Mouse (Mus musculus) limb, embryonic 10.5 days (tissue): ENCODE measurements around the gene Ppp1r36. TPM values are rescaled to one million over a fixed set of nuclear protein-coding genes. Genes with fewer than 3 reads are reported as not detected.
A peak's percentile ranks its signal among the peaks of the same experiment; 100 is the strongest.

ENCODE experiments used
- DNase-seq: peaks from one replicate; pipeline ENCODE4 v3.0.0-alpha.2; 2017; ENCODE audit warnings: low spot score
- H3K27ac ChIP-seq: fragments of 300-500 bp; sonication (generic); 2 replicates; pipeline ENCODE4 v1.5.1; 2016; ENCODE audit warnings: mild to moderate bottlenecking
- H3K27me3 ChIP-seq: fragments of 300-500 bp; sonication (generic); 2 replicates; pipeline ENCODE4 v1.6.1; 2016; ENCODE audit warnings: low read depth, mild to moderate bottlenecking; ENCODE audit not compliant: poor library complexity, severe bottlenecking
- H3K36me3 ChIP-seq: fragments of 300-500 bp; sonication (generic); 2 replicates; pipeline ENCODE4 v1.6.1; 2016; ENCODE audit warnings: mild to moderate bottlenecking, moderate library complexity
- H3K4me1 ChIP-seq: fragments of 300-500 bp; sonication (generic); 2 replicates; pipeline ENCODE4 v1.6.1; 2016
- H3K4me3 ChIP-seq: fragments of 300-500 bp; sonication (generic); 2 replicates; pipeline ENCODE4 v1.5.1; 2016; ENCODE audit warnings: mild to moderate bottlenecking, moderate library complexity
- H3K9me3 ChIP-seq: fragments of 300-500 bp; sonication (generic); replicated peaks from 2 replicates; pipeline ENCODE4 v1.6.1; 2016; ENCODE audit warnings: mild to moderate bottlenecking
- WGBS: fragments of 180-500 bp; shearing (Covaris S2); methylation state at CpG from one replicate; pipeline ENCODE4 v1.1.7; 2016; 5-methylcytosine and 5-hydroxymethylcytosine counted together
- polyA plus RNA-seq: library from polyadenylated mRNA; unstranded; fragments of >200 nt; fragmentation: Nextera tagmentation; extraction: Ambion mirVana; gene quantifications from 2 replicates; pipeline ENCODE4 v1.2.1, GENCODE M21; 2016

The Ppp1r36 gene
- 1.0 and 2.2 TPM in 2 replicates for polyA plus RNA-seq

- peak within 1 kb of the TSS; percentile 56 for H3K4me3 ChIP-seq
- under 1% methylated on average over 37 of the region's 37 CpGs for WGBS
- peak within 1 kb of the TSS; percentile 74 for H3K27ac ChIP-seq
- H3K4me1 ChIP-seq: peaks cover 11% of the 10 kb centered on the region
- DNase-seq: peak; percentile 69
- H3K36me3 ChIP-seq: no peaks in the 10 kb centered on the region
- no peaks in the 10 kb centered on the region for H3K9me3 ChIP-seq
- H3K27me3 ChIP-seq: peaks cover 27% of the 10 kb centered on the region
Measured at GRCm38 (mm10) chr12:76417433-76417854, at the start of gene Ppp1r36. Gene Ppp1r36, plus strand, starts transcription at chr12:76417538.

DNA sequence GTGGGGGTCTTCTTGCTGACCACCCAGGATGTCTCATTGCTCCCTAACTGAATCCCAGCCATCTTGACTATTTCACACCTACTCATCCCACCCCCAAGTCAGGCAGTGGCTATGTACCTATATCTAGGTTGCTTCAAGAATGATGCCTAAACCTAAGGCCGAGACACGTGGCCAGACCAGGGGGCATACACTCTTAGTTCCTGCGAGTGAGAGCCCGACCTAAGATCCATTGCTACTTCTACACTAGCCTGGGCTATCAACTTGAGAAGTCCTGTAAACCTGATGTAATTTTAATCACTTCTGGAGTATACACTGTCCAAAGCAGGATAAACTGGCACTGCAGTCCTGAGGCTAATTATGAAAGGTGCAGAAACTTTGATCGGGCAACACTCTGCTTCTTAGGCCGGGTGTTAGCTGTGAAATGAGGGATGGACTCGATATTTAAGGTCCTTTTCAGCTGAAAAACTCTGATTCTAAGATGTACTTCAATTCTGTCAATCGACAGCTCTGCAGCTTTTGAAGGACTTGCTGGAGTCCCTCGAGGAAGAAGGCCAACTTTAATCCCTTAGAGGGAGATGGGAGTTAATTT is 49.0 kb upstream of the Ppp1r36 start:
- peak overlapping the region; percentile 100 for H3K27ac ChIP-seq
- WGBS: 4% methylated on average over 9 of the region's 9 CpGs
- H3K36me3 ChIP-seq: peaks cover 6% of the 10 kb centered on the region
- H3K4me3 ChIP-seq: peak overlapping the region; percentile 99
- peak; percentile 38 for DNase-seq
- peaks cover 44% of the 10 kb centered on the region for H3K4me1 ChIP-seq
- H3K27me3 ChIP-seq: no peaks in the 10 kb centered on the region
- no peaks in the 10 kb centered on the region for H3K9me3 ChIP-seq

- H3K9me3 ChIP-seq: no peaks in the 10 kb centered on the region
- H3K36me3 ChIP-seq: peaks cover 6% of the 10 kb centered on the region
- H3K4me3 ChIP-seq: peak overlapping the region; percentile 99
- no peaks in the 10 kb centered on the region for H3K27me3 ChIP-seq
- DNase-seq: peak; percentile 71
- peak overlapping the region; percentile 100 for H3K27ac ChIP-seq
- H3K4me1 ChIP-seq: peaks cover 44% of the 10 kb centered on the region
- 1% methylated on average over 26 of the region's 26 CpGs for WGBS
Measured at GRCm38 (mm10) chr12:76368790-76369205, 48.5 kb upstream of the Ppp1r36 start.

GRCm38 (mm10) chr12:76369206-76369977 is 47.9 kb upstream of the Ppp1r36 start, which contains the start of gene Zbtb25:
Gene Zbtb25, minus strand, starts transcription at chr12:76369602.
- Histone ChIP-seq H3K27me3 (no peaks in the 10 kb centered on the region), H3K4me3 (peak within 1 kb of the TSS; percentile 99), H3K27ac (peak within 1 kb of the TSS; percentile 100), H3K36me3 (peaks cover under 1% of the 10 kb centered on the region; the same call in 1 of the 2 replicates), H3K4me1 (peaks cover 50% of the 10 kb centered on the region), H3K9me3 (no peaks in the 10 kb centered on the region)
- peak; percentile 88 for DNase-seq
- under 1% methylated on average over 96 of the region's 96 CpGs for WGBS

- H3K36me3 ChIP-seq: no peaks in the 10 kb centered on the region
- no peaks in the 10 kb centered on the region for H3K9me3 ChIP-seq
- peaks cover 53% of the 10 kb centered on the region for H3K4me1 ChIP-seq
- peak within 1 kb of the TSS; percentile 100 for H3K27ac ChIP-seq
- under 1% methylated on average over 99 of the region's 99 CpGs for WGBS
- no peaks in the 10 kb centered on the region for H3K27me3 ChIP-seq
- peak; percentile 90 for DNase-seq
- H3K4me3 ChIP-seq: peak within 1 kb of the TSS; percentile 99
Measured at GRCm38 (mm10) chr12:76369978-76370830, 47.1 kb upstream of the Ppp1r36 start, which contains the start of gene Zbtb1. Gene Zbtb1, plus strand, starts transcription at chr12:76370266.

GRCm38 (mm10) chr12:76370831-76371571 is 46.3 kb upstream of the Ppp1r36 start:
- H3K9me3 ChIP-seq: no peaks in the 10 kb centered on the region
- WGBS: under 1% methylated on average over 62 of the region's 63 CpGs
- no peaks in the 10 kb centered on the region for H3K27me3 ChIP-seq
- peak overlapping the region; percentile 99 for H3K4me3 ChIP-seq
- H3K4me1 ChIP-seq: peaks cover 53% of the 10 kb centered on the region
- DNase-seq: peak; percentile 85
- peak overlapping the region; percentile 100 for H3K27ac ChIP-seq
- H3K36me3 ChIP-seq: no peaks in the 10 kb centered on the region

GRCm38 (mm10) chr12:76372046-76372445 is 45.3 kb upstream of the Ppp1r36 start:
- 49% methylated on average over 7 of the region's 7 CpGs for WGBS
- Histone ChIP-seq H3K4me1 (peaks cover 49% of the 10 kb centered on the region), H3K27ac (no peak overlapping the region), H3K36me3 (no peaks in the 10 kb centered on the region), H3K27me3 (no peaks in the 10 kb centered on the region), H3K9me3 (no peaks in the 10 kb centered on the region), H3K4me3 (peak overlapping the region; percentile 99)
- DNase-seq: no peak

DNA sequence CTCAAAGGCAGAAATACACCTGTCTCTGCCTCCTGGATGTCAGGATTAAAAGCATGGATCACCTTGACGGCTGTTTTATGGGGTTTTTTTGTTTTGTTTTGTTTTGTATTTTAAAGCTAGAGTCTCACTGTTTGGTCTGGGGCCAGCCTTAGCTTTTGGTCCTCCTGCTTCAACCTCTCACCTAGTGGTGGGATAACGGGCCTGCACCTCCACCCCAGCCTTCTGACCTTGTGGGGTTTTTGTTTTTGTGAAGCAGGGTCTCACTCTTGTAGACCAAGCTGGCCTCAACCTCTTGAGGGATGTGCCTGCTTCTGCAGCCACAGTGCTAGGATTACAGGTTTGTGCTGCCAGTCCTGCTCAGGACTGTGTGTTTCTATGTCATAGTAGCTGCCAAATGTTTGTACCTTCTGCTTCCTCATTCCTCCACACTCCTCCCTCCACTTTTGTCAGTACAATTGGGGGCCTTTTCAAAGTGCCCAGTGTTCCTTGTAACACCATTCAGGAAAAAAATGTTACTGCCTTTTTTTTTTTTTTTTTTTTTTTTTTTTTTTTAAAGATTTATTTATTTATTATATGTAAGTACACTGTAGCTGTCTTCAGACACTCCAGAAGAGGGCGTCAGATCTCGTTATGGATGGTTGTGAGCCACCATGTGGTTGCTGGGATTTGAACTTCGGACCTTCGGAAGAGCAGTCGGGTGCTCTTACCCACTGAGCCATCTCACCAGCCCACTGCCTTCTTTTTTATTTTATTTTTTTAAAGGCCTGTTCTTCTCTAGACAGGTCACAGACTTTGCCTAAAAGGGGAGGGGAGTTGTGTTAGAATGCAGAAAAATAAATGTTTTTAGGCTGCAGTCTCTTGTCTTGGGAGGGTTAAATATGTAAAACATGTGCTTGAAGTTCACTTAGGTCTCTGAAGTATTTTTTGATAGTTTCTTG is 44.2 kb upstream of the Ppp1r36 start:
- H3K9me3 ChIP-seq: no peaks in the 10 kb centered on the region
- DNase-seq: no peak
- no peak overlapping the region for H3K4me3 ChIP-seq
- no peak overlapping the region for H3K27ac ChIP-seq
- no peaks in the 10 kb centered on the region for H3K36me3 ChIP-seq
- no peaks in the 10 kb centered on the region for H3K27me3 ChIP-seq
- H3K4me1 ChIP-seq: peaks cover 38% of the 10 kb centered on the region
- WGBS: 76% methylated on average over 6 of the region's 7 CpGs

DNA sequence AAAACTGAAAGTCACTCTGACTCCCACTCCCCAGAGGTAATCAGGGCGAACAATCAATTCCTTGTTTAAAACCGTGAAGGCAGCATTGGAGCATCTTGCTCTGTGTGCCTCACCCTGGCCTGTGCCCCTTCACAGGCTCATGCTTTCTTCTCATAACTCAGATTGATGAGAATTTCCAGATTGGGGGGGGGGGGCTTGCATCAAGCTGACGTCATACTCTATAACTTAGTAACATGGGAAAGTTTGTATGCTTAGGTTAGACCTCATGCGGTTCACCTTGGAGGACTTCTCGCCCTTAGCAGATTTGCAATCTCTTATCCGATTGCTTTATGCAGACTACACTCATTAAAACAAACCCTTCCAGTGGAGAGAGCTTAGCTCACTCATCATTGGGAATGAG is 43.3 kb upstream of the Ppp1r36 start:
- H3K4me1 ChIP-seq: peaks cover 33% of the 10 kb centered on the region
- WGBS: 69% methylated on average over 6 of the region's 6 CpGs
- H3K36me3 ChIP-seq: no peaks in the 10 kb centered on the region
- no peaks in the 10 kb centered on the region for H3K27me3 ChIP-seq
- no peak overlapping the region for H3K4me3 ChIP-seq
- no peaks in the 10 kb centered on the region for H3K9me3 ChIP-seq
- DNase-seq: no peak
- H3K27ac ChIP-seq: no peak overlapping the region

DNA sequence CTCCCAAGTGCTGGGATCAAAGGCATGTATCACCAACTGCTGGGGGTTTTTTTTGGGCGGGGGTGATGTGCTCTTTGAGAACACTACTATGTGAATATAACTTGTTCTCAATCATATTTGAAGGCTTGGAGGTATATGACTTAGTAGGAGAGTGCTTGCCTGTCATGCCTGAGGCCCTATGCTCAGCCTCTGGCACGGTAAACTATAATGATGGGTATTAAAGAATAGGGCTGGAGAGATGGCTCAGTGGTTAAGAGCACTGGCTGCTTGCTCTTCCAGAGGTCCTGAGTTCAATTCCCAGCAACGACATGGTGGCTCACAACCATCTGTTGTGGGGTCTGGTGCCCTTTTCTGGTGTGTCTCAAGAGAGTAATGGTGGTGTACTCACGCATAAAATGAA is 42.4 kb upstream of the Ppp1r36 start:
- H3K27me3 ChIP-seq: no peaks in the 10 kb centered on the region
- 68% methylated on average over 4 of the region's 4 CpGs for WGBS
- DNase-seq: no peak
- no peak overlapping the region for H3K4me3 ChIP-seq
- peaks cover 33% of the 10 kb centered on the region for H3K4me1 ChIP-seq
- no peak overlapping the region for H3K27ac ChIP-seq
- H3K36me3 ChIP-seq: peaks cover 3% of the 10 kb centered on the region; the same call in 1 of the 2 replicates
- no peaks in the 10 kb centered on the region for H3K9me3 ChIP-seq

DNA sequence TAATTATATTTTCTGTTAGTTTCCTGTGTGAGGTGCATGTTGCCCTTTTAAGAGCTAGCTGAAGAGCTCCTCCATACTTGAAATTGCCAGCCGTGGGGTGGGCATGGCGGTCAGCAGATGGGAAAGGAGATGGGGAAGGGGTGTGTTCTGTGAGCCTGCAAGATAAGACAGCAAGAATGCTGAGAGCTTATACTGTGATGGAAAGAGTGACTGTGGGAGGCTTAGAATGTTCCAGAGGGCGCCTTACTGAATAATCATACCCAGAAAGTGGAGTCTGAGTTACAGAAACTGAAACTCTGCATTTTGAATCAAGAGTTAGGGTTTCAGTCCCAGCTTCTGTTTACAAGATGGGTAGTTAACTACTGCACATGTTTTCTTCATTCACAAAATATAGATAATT is 41.8 kb upstream of the Ppp1r36 start:
- peaks cover 9% of the 10 kb centered on the region for H3K36me3 ChIP-seq
- no peak overlapping the region for H3K4me3 ChIP-seq
- no peaks in the 10 kb centered on the region for H3K9me3 ChIP-seq
- H3K4me1 ChIP-seq: peaks cover 33% of the 10 kb centered on the region
- H3K27me3 ChIP-seq: no peaks in the 10 kb centered on the region
- 90% methylated on average over 3 of the region's 3 CpGs for WGBS
- DNase-seq: no peak
- no peak overlapping the region for H3K27ac ChIP-seq
